Mouse (Mus musculus): Measurements from ENCODE around the gene Slc37a1.

The Slc37a1 gene

GRCm38 (mm10) chr17:31317521-31318272 is 31.1 kb downstream of the Slc37a1 start:
- in situ Hi-C loops (cut with MboI) = no loop called here

GRCm38 (mm10) chr17:31318906-31319767 is 32.5 kb downstream of the Slc37a1 start:
- in situ Hi-C loops (cut with MboI) = no loop called here

- in situ Hi-C loops (cut with MboI) = no loop called here
These were observed 34.8 kb downstream of the Slc37a1 start for GRCm38 (mm10) chr17:31321425-31321824.

DNA sequence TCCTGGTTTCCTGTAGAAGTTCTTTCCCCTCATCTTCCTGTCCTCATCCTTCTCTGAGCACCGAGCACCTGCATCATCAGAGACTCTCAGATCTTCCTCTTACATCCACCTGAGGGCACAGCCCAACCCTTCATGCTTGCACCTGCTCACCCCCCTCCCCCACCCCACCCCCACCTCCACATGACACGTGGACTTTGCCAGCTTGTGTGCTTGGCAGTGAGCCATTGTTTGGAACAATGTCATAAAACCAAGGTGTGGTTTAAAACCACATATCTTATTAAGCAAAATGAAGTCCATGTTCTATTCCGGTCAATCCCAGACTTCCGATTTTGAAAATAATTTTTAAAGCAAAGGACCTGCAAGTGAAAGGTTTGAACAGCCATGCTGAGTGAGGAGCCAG is 35.9 kb downstream of the Slc37a1 start:
- in situ Hi-C loops (cut with MboI) = no loop called here

DNA sequence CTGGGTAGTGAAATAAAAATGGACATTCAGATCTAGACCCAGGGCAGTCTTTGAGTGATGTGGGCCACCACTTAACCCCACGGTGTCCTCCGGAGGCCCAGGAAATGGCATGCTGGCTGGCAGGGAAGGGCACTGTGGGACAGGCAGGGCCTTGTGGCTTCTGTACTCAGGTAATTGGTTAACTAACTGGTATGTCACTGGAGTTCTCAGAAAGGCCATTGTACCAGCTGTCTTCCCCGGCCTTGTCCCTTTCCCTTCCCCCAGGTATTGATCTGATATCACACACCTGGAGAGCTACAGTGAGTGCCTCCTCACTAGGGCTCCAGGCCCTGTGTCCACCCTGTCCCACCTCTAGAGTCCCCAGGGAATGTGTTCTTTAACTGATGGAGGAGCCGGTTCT is 36.8 kb downstream of the Slc37a1 start:
- in situ Hi-C loops (cut with MboI) = no loop called here

DNA sequence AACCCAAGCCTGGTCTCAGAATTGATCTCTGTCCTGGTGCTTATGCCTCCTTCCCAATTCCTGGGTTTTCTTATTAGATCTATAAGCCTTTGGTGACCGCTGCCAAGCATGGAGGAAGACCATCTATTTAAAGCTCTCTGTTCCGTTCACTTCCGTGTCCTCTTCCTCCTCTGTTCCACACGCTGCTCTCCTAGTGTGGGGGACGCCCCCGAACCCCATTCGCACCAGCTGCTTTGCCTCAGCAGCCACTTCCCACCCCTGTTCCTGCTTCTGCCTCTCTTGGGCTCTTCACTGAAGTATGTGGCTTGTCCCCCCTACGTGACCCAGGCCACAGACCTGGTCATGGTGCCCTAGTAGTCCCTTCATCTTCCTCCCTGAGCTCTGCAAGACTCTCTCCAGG is 37.6 kb downstream of the Slc37a1 start:
- in situ Hi-C loops (cut with MboI) = no loop called here

- in situ Hi-C loops (cut with MboI) = no loop called here
These were observed 39.0 kb downstream of the Slc37a1 start for GRCm38 (mm10) chr17:31325451-31326219.

GRCm38 (mm10) chr17:31326220-31326852 is 39.7 kb downstream of the Slc37a1 start:
- in situ Hi-C loops (cut with MboI) = no loop called here

DNA sequence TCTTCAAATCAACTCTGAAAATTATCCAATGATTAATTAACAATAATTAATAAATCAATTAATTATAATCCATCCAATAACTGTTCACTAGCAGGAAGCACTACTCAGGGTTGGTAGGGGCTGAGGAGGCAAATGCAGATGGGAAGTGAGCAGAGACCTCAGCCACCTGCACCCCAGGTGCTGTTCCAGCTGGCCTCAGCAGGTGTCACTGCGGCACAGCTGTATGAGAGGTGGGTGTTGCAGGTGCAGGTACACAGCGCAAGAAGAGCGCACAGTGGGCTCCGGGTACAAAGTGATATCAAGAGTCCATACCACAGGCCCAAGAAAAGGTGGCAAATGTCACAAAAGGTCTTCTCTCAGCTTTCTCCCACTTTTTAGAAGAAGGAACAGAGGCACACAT is 41.9 kb downstream of the Slc37a1 start:
- in situ Hi-C loops (cut with MboI) = no loop called here

DNA sequence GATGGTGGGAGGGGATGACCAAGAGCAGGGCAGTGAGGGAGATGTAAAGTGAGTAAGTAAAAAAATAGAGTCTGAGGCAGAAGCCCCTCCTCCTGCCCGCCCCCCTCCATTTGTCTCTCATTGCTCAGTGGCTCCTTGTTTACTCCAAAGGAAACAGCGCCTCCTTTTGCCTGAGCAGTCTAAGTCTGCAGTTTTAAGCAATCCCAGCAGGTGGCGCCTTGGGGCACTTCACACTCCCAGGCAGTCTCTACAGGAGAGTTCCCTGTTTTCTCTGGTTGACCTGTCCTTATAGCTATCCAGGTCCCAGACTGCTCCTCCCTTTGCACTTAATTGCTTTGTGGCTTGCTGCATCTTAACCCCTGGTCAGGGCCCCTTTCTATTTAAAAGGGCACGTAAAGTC is 44.0 kb downstream of the Slc37a1 start:
- in situ Hi-C loops (cut with MboI) = no loop called here

DNA sequence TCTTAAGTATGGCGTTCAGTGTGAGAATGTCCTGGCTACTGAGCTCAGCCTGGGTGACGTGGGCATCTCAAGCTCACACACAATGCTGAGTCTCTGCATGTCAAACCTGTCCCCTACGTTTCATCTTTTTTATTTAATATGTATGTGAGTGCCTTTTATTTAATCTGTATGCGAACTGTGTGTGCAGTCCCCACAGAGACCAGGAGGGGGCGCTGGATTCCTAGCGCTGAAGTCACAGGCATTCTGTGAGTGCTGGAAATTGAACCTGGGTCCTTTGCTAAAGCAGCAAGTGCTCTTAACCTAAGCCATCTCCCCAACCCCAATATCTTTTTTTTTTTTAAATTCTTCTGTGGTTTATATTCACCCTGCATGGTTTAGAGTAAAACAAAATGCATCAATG is 44.7 kb downstream of the Slc37a1 start:
- in situ Hi-C loops (cut with MboI) = no loop called here

GRCm38 (mm10) chr17:31331920-31332319 is 45.3 kb downstream of the Slc37a1 start:
- in situ Hi-C loops (cut with MboI) = no loop called here

DNA sequence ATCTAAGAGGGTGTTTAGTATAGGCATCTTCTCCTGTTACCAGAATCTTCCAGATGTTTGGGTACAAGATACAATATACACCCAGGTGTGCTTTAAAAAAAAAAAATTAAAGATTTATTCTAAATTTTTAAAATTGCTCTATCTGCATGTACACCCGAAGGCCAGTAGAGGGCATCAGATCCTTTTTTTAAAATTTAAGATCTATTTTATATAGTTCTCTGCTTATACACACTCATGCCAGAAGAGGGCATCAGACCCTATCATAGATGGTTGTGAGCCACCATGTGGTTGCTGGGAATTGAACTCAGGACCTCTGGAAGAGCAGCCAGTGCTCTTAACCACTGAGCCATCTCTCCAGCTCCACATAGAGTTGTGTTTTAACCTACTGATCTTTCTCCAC is 45.7 kb downstream of the Slc37a1 start:
- in situ Hi-C loops (cut with MboI) = no loop called here

- in situ Hi-C loops (cut with MboI) = no loop called here
These were observed 48.1 kb downstream of the Slc37a1 start for GRCm38 (mm10) chr17:31334509-31335260.

DNA sequence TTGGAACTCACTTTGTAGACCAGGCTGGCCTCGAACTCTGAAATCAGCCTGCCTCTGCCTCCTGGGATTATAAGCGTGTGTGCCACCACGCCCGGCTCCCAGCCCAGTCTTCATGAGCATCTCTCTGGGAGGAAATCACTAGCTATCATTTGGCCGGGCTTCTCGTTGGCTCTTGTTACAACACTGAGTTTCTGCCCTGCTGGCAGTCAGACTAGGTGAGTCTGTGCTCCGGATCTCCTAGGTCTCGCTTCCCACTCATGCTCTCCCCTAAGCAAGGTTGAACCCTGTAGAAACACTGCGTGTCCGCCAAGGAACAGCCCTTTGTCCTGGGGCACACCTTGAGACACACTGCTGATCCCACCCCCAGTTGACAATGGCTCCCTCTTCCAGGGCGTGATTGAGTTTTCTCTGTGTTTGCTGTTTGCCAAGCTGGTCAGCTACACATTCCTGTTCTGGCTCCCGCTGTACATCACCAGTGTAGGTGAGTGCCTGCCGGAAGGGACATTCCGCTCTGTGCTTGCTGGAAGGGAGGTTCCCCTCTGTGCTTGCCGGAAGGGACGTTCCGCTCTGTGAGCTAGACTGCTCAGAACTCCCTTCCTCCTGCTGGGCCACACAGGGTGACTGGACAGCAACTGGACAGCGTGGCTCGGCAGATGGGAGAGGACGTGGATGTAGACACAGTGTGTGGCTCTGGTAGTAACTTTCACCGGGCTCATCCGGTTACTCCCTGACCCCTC is 48.9 kb downstream of the Slc37a1 start:
- in situ Hi-C loops (cut with MboI) = no loop called here

DNA sequence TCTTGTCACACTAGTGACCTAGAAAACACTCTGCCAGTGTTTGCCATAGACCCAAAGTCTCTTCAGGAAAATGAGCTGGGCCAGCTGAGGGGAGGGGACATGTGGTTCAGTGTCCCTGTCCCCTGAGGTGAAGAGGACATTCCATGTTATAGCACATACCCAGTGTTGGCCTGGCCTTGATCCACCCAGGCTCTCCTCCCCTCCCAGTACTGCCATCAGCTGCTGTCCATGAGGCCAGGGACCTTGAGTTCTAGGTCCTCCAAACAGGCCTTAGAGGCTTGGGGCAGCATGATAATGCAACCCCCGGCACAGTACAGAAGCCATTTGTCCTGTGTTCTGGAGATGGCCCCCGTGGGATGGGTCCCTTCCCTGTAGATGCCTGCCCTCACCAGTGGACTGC is 53.2 kb downstream of the Slc37a1 start:
- in situ Hi-C loops (cut with MboI) = no loop called here

GRCm38 (mm10) chr17:31342191-31342590 is 55.6 kb downstream of the Slc37a1 start:
- in situ Hi-C loops (cut with MboI) = no loop called here

- in situ Hi-C loops (cut with MboI) = no loop called here
These were observed 57.7 kb downstream of the Slc37a1 start for GRCm38 (mm10) chr17:31344172-31344801.

GRCm38 (mm10) chr17:31344816-31345215 is 58.2 kb downstream of the Slc37a1 start:
- in situ Hi-C loops (cut with MboI) = no loop called here

GRCm38 (mm10) chr17:31348129-31348528 is 61.5 kb downstream of the Slc37a1 start:
- in situ Hi-C loops (cut with MboI) = no loop called here
